Mouse (Mus musculus): ENCODE results near the gene Arl6ip5. TPM values are rescaled to one million over a fixed set of nuclear protein-coding genes. Genes with fewer than 3 reads are reported as not detected.

The Arl6ip5 gene
- polyA plus RNA-seq, 1 experiment from 2014 or later = 40.4 TPM

DNA sequence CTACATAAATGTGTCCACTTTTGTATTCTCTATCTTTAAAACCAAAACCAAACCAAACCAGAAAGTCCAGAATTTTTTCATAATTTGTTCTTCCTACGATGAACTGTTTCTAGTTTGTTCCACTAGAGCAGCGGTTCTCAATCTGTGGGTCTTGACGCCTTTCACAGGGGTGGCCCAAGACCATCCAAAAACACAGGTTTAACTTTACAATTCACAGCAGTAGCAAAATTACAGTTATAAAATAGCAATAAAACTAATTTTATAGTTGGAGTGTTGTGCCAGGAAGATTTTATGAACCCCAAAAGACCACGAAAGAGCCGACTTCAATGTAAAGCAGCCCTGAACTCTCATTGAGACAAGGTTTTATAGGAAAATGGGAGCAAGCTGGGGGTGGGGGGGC lies 25.6 kb downstream of the Arl6ip5 start:
- Histone ChIP-seq H3K4me2 (replicated peaks; ENCODE audit: low read depth, low read length) (no peak overlapping the region), H3K4me1 (replicated peaks; ENCODE audit: control insufficient read depth, insufficient read depth, low read length) (no peaks in the 10 kb centered on the region), H3K4me3 (ENCODE audit: low read depth, low read length) (no peak overlapping the region), H3K9me3 (ENCODE audit: control insufficient read depth, low read length) (no peaks in the 10 kb centered on the region), H3K9ac (ENCODE audit: low read depth, low read length) (no peak overlapping the region), H3K36me3 (ENCODE audit: control insufficient read depth, insufficient read depth, low read length) (no peaks in the 10 kb centered on the region), H3K27ac (ENCODE audit: low read depth, low read length) (no peak overlapping the region), H3K27me3 (ENCODE audit: control insufficient read depth, insufficient read depth, low read length) (no peaks in the 10 kb centered on the region)
- ATAC-seq (ENCODE audit: low FRiP score) (no peak), DNase-seq (ENCODE audit: low spot score) (no peak)
- WGBS = 98% methylated on average over 5 of the region's 5 CpGs

GRCm38 (mm10) chr6:97239360-97239759 lies 28.9 kb downstream of the Arl6ip5 start:
- no peak overlapping the region for H3K4me2 ChIP-seq (replicated peaks; ENCODE audit: low read depth, low read length)
- no peak overlapping the region for H3K4me3 ChIP-seq (ENCODE audit: low read depth, low read length)
- no peak for DNase-seq (ENCODE audit: low spot score)
- no peak overlapping the region for H3K9ac ChIP-seq (ENCODE audit: low read depth, low read length)
- no peaks in the 10 kb centered on the region for H3K9me3 ChIP-seq (ENCODE audit: control insufficient read depth, low read length)
- H3K27me3 ChIP-seq (ENCODE audit: control insufficient read depth, insufficient read depth, low read length) = no peaks in the 10 kb centered on the region
- 94% methylated on average over 6 of the region's 6 CpGs for WGBS
- ATAC-seq (ENCODE audit: low FRiP score) = no peak
- no peaks in the 10 kb centered on the region for H3K4me1 ChIP-seq (replicated peaks; ENCODE audit: control insufficient read depth, insufficient read depth, low read length)
- H3K27ac ChIP-seq (ENCODE audit: low read depth, low read length) = no peak overlapping the region
- H3K36me3 ChIP-seq (ENCODE audit: control insufficient read depth, insufficient read depth, low read length) = no peaks in the 10 kb centered on the region

- DNase-seq (ENCODE audit: low spot score) = no peak
- H3K4me2 ChIP-seq (replicated peaks; ENCODE audit: low read depth, low read length) = no peak overlapping the region
- H3K4me1 ChIP-seq (replicated peaks; ENCODE audit: control insufficient read depth, insufficient read depth, low read length) = no peaks in the 10 kb centered on the region
- 76% methylated on average over 5 of the region's 5 CpGs for WGBS
- H3K36me3 ChIP-seq (ENCODE audit: control insufficient read depth, insufficient read depth, low read length) = no peaks in the 10 kb centered on the region
- ATAC-seq (ENCODE audit: low FRiP score) = no peak
- no peak overlapping the region for H3K27ac ChIP-seq (ENCODE audit: low read depth, low read length)
- H3K9me3 ChIP-seq (ENCODE audit: control insufficient read depth, low read length) = no peaks in the 10 kb centered on the region
- H3K27me3 ChIP-seq (ENCODE audit: control insufficient read depth, insufficient read depth, low read length) = no peaks in the 10 kb centered on the region
- no peak overlapping the region for H3K9ac ChIP-seq (ENCODE audit: low read depth, low read length)
- H3K4me3 ChIP-seq (ENCODE audit: low read depth, low read length) = no peak overlapping the region
Observed at GRCm38 (mm10) chr6:97240092-97240491, 29.6 kb downstream of the Arl6ip5 start.

GRCm38 (mm10) chr6:97242522-97242921 lies 32.0 kb downstream of the Arl6ip5 start:
- Histone ChIP-seq H3K4me1 (replicated peaks; ENCODE audit: control insufficient read depth, insufficient read depth, low read length) (no peaks in the 10 kb centered on the region), H3K27ac (ENCODE audit: low read depth, low read length) (no peak overlapping the region), H3K27me3 (ENCODE audit: control insufficient read depth, insufficient read depth, low read length) (no peaks in the 10 kb centered on the region), H3K4me3 (ENCODE audit: low read depth, low read length) (no peak overlapping the region), H3K9me3 (ENCODE audit: control insufficient read depth, low read length) (no peaks in the 10 kb centered on the region), H3K4me2 (replicated peaks; ENCODE audit: low read depth, low read length) (no peak overlapping the region), H3K36me3 (ENCODE audit: control insufficient read depth, insufficient read depth, low read length) (no peaks in the 10 kb centered on the region), H3K9ac (ENCODE audit: low read depth, low read length) (no peak overlapping the region)
- ATAC-seq (ENCODE audit: low FRiP score) (no peak), DNase-seq (ENCODE audit: low spot score) (no peak)
- 83% methylated on average over 4 of the region's 4 CpGs for WGBS

DNA sequence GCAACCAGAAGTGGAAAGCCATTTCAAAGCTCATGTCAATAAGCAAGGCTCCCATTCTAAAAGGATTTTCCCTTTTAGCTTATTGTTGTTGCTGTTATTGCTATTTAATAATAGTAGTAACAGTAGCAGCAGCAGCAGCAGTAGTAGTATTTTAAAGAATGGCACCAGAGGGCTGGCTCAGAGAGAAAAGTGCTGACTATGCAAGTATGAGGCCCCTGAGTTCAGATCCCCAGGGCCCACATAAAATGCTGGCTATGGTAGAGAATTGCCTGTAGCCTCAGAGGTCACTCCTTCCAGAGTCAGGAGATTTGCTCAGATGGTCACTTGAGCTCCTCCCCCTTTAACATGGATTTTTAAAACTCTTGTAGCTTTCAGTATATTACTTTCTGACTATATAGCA lies 34.7 kb downstream of the Arl6ip5 start:
- DNase-seq (ENCODE audit: low spot score) = no peak
- Histone ChIP-seq H3K4me1 (replicated peaks; ENCODE audit: control insufficient read depth, insufficient read depth, low read length) (no peaks in the 10 kb centered on the region), H3K9me3 (ENCODE audit: control insufficient read depth, low read length) (no peaks in the 10 kb centered on the region), H3K4me3 (ENCODE audit: low read depth, low read length) (no peak overlapping the region), H3K27me3 (ENCODE audit: control insufficient read depth, insufficient read depth, low read length) (no peaks in the 10 kb centered on the region), H3K4me2 (replicated peaks; ENCODE audit: low read depth, low read length) (no peak overlapping the region), H3K36me3 (ENCODE audit: control insufficient read depth, insufficient read depth, low read length) (no peaks in the 10 kb centered on the region), H3K9ac (ENCODE audit: low read depth, low read length) (no peak overlapping the region), H3K27ac (ENCODE audit: low read depth, low read length) (no peak overlapping the region)
- ATAC-seq (ENCODE audit: low FRiP score) = no peak

- H3K4me2 ChIP-seq (replicated peaks; ENCODE audit: low read depth, low read length) = no peak overlapping the region
- ATAC-seq (ENCODE audit: low FRiP score) (no peak), DNase-seq (ENCODE audit: low spot score) (peak; percentile 71)
- no peaks in the 10 kb centered on the region for H3K36me3 ChIP-seq (ENCODE audit: control insufficient read depth, insufficient read depth, low read length)
- H3K27me3 ChIP-seq (ENCODE audit: control insufficient read depth, insufficient read depth, low read length) = no peaks in the 10 kb centered on the region
- H3K27ac ChIP-seq (ENCODE audit: low read depth, low read length) = no peak overlapping the region
- H3K4me1 ChIP-seq (replicated peaks; ENCODE audit: control insufficient read depth, insufficient read depth, low read length) = no peaks in the 10 kb centered on the region
- H3K9me3 ChIP-seq (ENCODE audit: control insufficient read depth, low read length) = no peaks in the 10 kb centered on the region
- no peak overlapping the region for H3K4me3 ChIP-seq (ENCODE audit: low read depth, low read length)
- whole genome bisulfite sequencing = 57% methylated on average over 6 of the region's 6 CpGs
- no peak overlapping the region for H3K9ac ChIP-seq (ENCODE audit: low read depth, low read length)
Observed at GRCm38 (mm10) chr6:97250966-97251365, 40.5 kb downstream of the Arl6ip5 start.

DNA sequence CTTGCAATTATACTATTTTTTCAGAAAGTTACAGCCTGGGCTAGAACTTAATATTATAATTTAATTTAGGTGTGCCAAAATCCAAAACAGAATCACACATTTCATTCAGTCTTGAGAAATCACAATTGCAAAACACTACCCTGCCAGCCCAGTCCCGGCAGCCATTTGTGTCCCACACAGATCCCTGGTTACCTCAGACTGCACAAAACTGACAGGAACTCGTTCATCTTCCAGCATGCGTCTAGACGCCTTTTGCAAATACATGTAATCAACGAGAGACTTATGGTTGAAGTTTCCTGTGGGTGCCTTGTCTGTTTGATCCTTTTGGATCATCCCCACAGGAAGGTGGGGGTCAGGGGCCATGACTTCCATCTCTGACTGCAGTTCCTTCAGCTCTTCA lies 41.6 kb downstream of the Arl6ip5 start:
- H3K4me2 ChIP-seq (replicated peaks; ENCODE audit: low read depth, low read length) = no peak overlapping the region
- ATAC-seq (ENCODE audit: low FRiP score) (no peak), DNase-seq (ENCODE audit: low spot score) (no peak)
- no peaks in the 10 kb centered on the region for H3K36me3 ChIP-seq (ENCODE audit: control insufficient read depth, insufficient read depth, low read length)
- H3K4me3 ChIP-seq (ENCODE audit: low read depth, low read length) = no peak overlapping the region
- H3K9ac ChIP-seq (ENCODE audit: low read depth, low read length) = no peak overlapping the region
- H3K27ac ChIP-seq (ENCODE audit: low read depth, low read length) = no peak overlapping the region
- H3K4me1 ChIP-seq (replicated peaks; ENCODE audit: control insufficient read depth, insufficient read depth, low read length) = no peaks in the 10 kb centered on the region
- H3K27me3 ChIP-seq (ENCODE audit: control insufficient read depth, insufficient read depth, low read length) = no peaks in the 10 kb centered on the region
- no peaks in the 10 kb centered on the region for H3K9me3 ChIP-seq (ENCODE audit: control insufficient read depth, low read length)
- 65% methylated on average over 5 of the region's 5 CpGs for WGBS

- H3K4me1 ChIP-seq (replicated peaks; ENCODE audit: control insufficient read depth, insufficient read depth, low read length) = no peaks in the 10 kb centered on the region
- no peak for ATAC-seq (ENCODE audit: low FRiP score)
Observed at GRCm38 (mm10) chr6:97252711-97253221, 42.3 kb downstream of the Arl6ip5 start, which contains the start of gene Lmod3. Lmod3 (minus strand) TSS chr6:97252759.

DNA sequence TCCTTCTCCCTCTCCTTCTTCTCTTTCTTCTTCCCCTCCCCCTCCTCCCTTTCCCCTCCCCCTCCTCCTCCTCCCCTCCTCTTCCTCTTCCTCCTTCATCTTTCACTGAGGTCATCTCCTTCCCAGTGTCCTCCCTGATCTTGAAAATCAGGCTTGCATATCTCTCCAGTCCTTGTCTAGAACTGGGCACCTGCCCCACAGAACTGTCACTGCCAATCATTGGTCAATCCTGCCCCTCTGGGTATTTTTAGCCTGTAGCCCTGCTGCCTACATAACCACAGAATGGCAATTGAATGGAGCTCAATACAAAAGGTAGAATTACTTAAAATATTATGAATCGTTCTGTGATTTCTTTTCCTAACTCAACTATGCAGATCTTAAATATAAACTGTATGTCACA lies 48.0 kb downstream of the Arl6ip5 start:
- Histone ChIP-seq H3K27me3 (ENCODE audit: control insufficient read depth, insufficient read depth, low read length) (no peaks in the 10 kb centered on the region), H3K4me2 (replicated peaks; ENCODE audit: low read depth, low read length) (no peak overlapping the region), H3K4me3 (ENCODE audit: low read depth, low read length) (no peak overlapping the region), H3K9ac (ENCODE audit: low read depth, low read length) (no peak overlapping the region), H3K4me1 (replicated peaks; ENCODE audit: control insufficient read depth, insufficient read depth, low read length) (no peaks in the 10 kb centered on the region), H3K9me3 (ENCODE audit: control insufficient read depth, low read length) (no peaks in the 10 kb centered on the region), H3K36me3 (ENCODE audit: control insufficient read depth, insufficient read depth, low read length) (no peaks in the 10 kb centered on the region), H3K27ac (ENCODE audit: low read depth, low read length) (no peak overlapping the region)
- DNase-seq (ENCODE audit: low spot score) (no peak), ATAC-seq (ENCODE audit: low FRiP score) (no peak)
- WGBS = 97% methylated on average over 1 of the region's 1 CpGs

More at GRCm38 (mm10) chr6:97252711-97253221, 42.3 kb downstream of the Arl6ip5 start, which contains the start of gene Lmod3:
- Histone ChIP-seq H3K27ac (ENCODE audit: low read depth, low read length) (no peak within 1 kb of the TSS), H3K36me3 (ENCODE audit: control insufficient read depth, insufficient read depth, low read length) (no peaks in the 10 kb centered on the region), H3K27me3 (ENCODE audit: control insufficient read depth, insufficient read depth, low read length) (no peaks in the 10 kb centered on the region), H3K9me3 (ENCODE audit: control insufficient read depth, low read length) (no peaks in the 10 kb centered on the region), H3K9ac (ENCODE audit: low read depth, low read length) (no peak within 1 kb of the TSS), H3K4me2 (replicated peaks; ENCODE audit: low read depth, low read length) (no peak within 1 kb of the TSS), H3K4me3 (ENCODE audit: low read depth, low read length) (no peak within 1 kb of the TSS)
- WGBS = 36% methylated on average over 9 of the region's 9 CpGs
- no peak for DNase-seq (ENCODE audit: low spot score)
